Mouse (Mus musculus) cerebellum, adult 2 months (tissue): ENCODE results near the gene Hist1h4m.
"Not testable (repeated sequence)": the region's sequence is repeated elsewhere in the genome, so short reads cannot be mapped to it uniquely, and the experiment has no call there.

Experiments
- CTCF ChIP-seq: fragments of 200-500 bp; IDR thresholded peaks from 2 replicates; pipeline ENCODE4 v1.5.1; 2011; ENCODE audit warnings: low read depth, mild to moderate bottlenecking, control low read depth, low read length, moderate library complexity, borderline replicate concordance; ENCODE audit not compliant: insufficient read depth
- POLR2A ChIP-seq: fragments of 200-500 bp; IDR thresholded peaks from 2 replicates; pipeline ENCODE4 v1.6.1; 2011; ENCODE audit warnings: low read length, control low read depth, borderline replicate concordance; ENCODE audit not compliant: insufficient read depth

DNA sequence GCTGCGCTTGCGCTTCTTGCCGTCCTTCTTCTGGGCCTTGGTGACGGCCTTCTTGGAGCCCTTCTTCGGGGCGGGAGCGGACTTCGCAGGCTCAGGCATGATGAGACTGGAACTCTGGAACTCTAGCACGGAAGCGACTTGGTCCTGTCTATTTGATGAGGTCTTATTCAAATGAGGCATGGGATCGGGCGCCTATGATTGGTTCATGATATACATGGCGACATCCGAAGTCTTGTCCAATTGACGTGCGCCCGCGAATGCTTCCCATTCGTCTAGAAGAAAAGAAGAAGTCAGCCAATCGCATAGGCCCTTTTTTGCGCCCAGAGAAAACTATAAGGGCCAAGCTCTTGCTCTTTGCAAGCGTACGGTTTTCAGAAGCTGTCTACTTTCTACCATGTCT lies 1.5 kb upstream of the Hist1h4m start, which contains the start of the genes Hist1h2bq and Hist1h2ao:
- not testable (repeated sequence) for TF ChIP-seq CTCF, POLR2A
